Mouse (Mus musculus) kidney, embryonic 15.5 days (tissue): ENCODE data around the gene Sco1. TPM values are rescaled to one million over a fixed set of nuclear protein-coding genes. Genes with fewer than 3 reads are reported as not detected.

Experiments used
- ATAC-seq: fragments of 200-750 bp; cut with Nextera tagmentation; replicated peaks from 2 replicates; pipeline ENCODE4 v1.8.0; 2017; ENCODE audit warnings: moderate TSS enrichment; ENCODE audit not compliant: low FRiP score
- H3K27ac ChIP-seq: fragments of 300-500 bp; sonication (generic); 2 replicates; pipeline ENCODE4 v1.5.1; 2015; ENCODE audit warnings: mild to moderate bottlenecking, inconsistent platforms
- H3K27me3 ChIP-seq: fragments of 300-500 bp; sonication (generic); 2 replicates; pipeline ENCODE4 v1.6.1; 2015; ENCODE audit warnings: inconsistent platforms
- H3K36me3 ChIP-seq: fragments of 300-500 bp; sonication (generic); 2 replicates; pipeline ENCODE4 v1.6.1; 2015; ENCODE audit warnings: inconsistent platforms
- H3K4me1 ChIP-seq: fragments of 300-500 bp; sonication (generic); 2 replicates; pipeline ENCODE4 v1.6.1; 2015; ENCODE audit warnings: inconsistent platforms
- H3K4me2 ChIP-seq: fragments of 300-500 bp; sonication (generic); 2 replicates; pipeline ENCODE4 v1.6.1; 2015; ENCODE audit warnings: moderate library complexity, mild to moderate bottlenecking, inconsistent platforms
- H3K4me3 ChIP-seq: fragments of 300-500 bp; sonication (generic); replicated peaks from 2 replicates; pipeline ENCODE4 v1.5.1; 2015; ENCODE audit warnings: mild to moderate bottlenecking, inconsistent platforms
- H3K9ac ChIP-seq: fragments of 300-500 bp; sonication (generic); 2 replicates; pipeline ENCODE4 v1.6.1; 2015; ENCODE audit warnings: mild to moderate bottlenecking, inconsistent platforms
- H3K9me3 ChIP-seq: fragments of 300-500 bp; sonication (generic); replicated peaks from 2 replicates; pipeline ENCODE4 v1.6.1; 2016; ENCODE audit warnings: inconsistent platforms
- WGBS: fragments of 180-500 bp; shearing (Covaris S2); methylation state at CpG from one replicate; pipeline ENCODE4 v1.1.7; 2015; ENCODE audit warnings: mixed read lengths; 5-methylcytosine and 5-hydroxymethylcytosine counted together
- microRNA-seq: library from miRNA; unstranded; fragments of <30 nt; microRNA quantifications from one replicate; pipeline ENCODE4, GENCODE M21; 2016
- polyA plus RNA-seq: library from polyadenylated mRNA; unstranded; fragments of >200 nt; fragmentation: Nextera tagmentation; extraction: Ambion mirVana; gene quantifications from 2 replicates; pipeline ENCODE4 v1.2.1, GENCODE M21; 2015

The Sco1 gene
- polyA plus RNA-seq, 1 experiment from 2014 or later: 17.8 TPM

GRCm38 (mm10) chr11:67110168-67110948 is 57.9 kb downstream of the Sco1 start:
- no peak for ATAC-seq
- H3K4me2 ChIP-seq: no peak overlapping the region
- 28% methylated on average over 5 of the region's 5 CpGs for WGBS

GRCm38 (mm10) chr11:67112019-67112850 is 59.8 kb downstream of the Sco1 start:
- H3K4me1 ChIP-seq: no peaks in the 10 kb centered on the region
- 33% methylated on average over 11 of the region's 11 CpGs for WGBS
- no peak overlapping the region for H3K27ac ChIP-seq
- H3K9ac ChIP-seq: no peak overlapping the region
- no peaks in the 10 kb centered on the region for H3K36me3 ChIP-seq
- no peaks in the 10 kb centered on the region for H3K9me3 ChIP-seq
- ATAC-seq: no peak
- no peak overlapping the region for H3K4me2 ChIP-seq
- 0 out of 2 replicates have a peak, but pooled peaks cover 4% of the 10 kb centered on the region for H3K27me3 ChIP-seq
- no peak overlapping the region for H3K4me3 ChIP-seq

More at GRCm38 (mm10) chr11:67110168-67110948, 57.9 kb downstream of the Sco1 start:
- no peaks in the 10 kb centered on the region for H3K36me3 ChIP-seq
- H3K9ac ChIP-seq: no peak overlapping the region
- 0 out of 2 replicates have a peak, but pooled peaks cover 4% of the 10 kb centered on the region for H3K27me3 ChIP-seq
- no peaks in the 10 kb centered on the region for H3K9me3 ChIP-seq
- no peak overlapping the region for H3K4me3 ChIP-seq
- H3K27ac ChIP-seq: no peak overlapping the region
- H3K4me1 ChIP-seq: no peaks in the 10 kb centered on the region

DNA sequence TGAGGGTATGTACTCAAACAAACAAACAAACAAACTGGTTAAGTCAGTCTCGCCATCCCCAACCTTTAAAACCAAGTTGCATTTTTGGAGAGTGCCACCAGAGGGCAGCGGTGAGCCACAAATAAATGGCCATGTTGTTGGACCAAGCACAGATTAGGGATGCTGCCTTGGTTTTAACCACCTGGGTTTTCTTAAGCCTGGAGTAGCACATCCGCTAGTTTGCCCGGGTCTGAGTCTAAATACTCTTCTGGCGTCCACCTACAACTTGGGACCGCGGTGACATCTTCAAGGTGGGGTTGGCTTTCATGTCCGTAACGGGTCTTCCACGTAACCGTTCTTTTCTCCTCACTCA is 60.4 kb downstream of the Sco1 start:
- Histone ChIP-seq H3K36me3 (no peaks in the 10 kb centered on the region), H3K27me3 (0 out of 2 replicates have a peak, but pooled peaks cover 4% of the 10 kb centered on the region), H3K4me3 (no peak overlapping the region), H3K4me2 (no peak overlapping the region), H3K9me3 (no peaks in the 10 kb centered on the region), H3K27ac (no peak overlapping the region), H3K9ac (no peak overlapping the region), H3K4me1 (no peaks in the 10 kb centered on the region)
- ATAC-seq: no peak
- 40% methylated on average over 11 of the region's 11 CpGs for WGBS

DNA sequence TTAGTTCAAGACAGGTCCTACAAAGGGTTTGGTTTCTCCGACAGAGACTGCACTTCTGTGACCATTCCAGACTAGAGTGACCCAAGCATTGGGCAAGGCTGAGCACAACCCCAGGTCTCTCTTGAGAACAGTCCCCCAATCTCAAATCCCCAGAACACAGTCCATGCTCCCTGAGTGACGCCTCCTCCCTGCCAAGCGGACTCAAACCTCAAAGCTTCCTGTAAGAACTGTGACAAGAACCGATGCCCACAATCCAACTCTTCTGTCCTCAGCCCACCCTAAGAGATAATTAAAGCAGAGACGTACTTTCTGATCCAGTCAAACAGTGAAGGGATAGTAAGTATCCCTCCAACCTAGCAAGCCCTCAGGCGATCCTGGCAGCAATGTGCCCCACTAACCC is 60.9 kb downstream of the Sco1 start:
- H3K4me2 ChIP-seq: no peak overlapping the region
- ATAC-seq: no peak
- no peaks in the 10 kb centered on the region for H3K36me3 ChIP-seq
- H3K9me3 ChIP-seq: no peaks in the 10 kb centered on the region
- no peak overlapping the region for H3K9ac ChIP-seq
- H3K27me3 ChIP-seq: 0 out of 2 replicates have a peak, but pooled peaks cover 4% of the 10 kb centered on the region
- WGBS: 84% methylated on average over 6 of the region's 6 CpGs
- H3K27ac ChIP-seq: no peak overlapping the region
- H3K4me1 ChIP-seq: no peaks in the 10 kb centered on the region
- H3K4me3 ChIP-seq: no peak overlapping the region

GRCm38 (mm10) chr11:67114261-67114660 is 61.8 kb downstream of the Sco1 start:
- H3K27me3 ChIP-seq: 0 out of 2 replicates have a peak, but pooled peaks cover 4% of the 10 kb centered on the region
- H3K4me3 ChIP-seq: no peak overlapping the region
- no peaks in the 10 kb centered on the region for H3K4me1 ChIP-seq
- no peak overlapping the region for H3K27ac ChIP-seq
- ATAC-seq: no peak
- 93% methylated on average over 5 of the region's 5 CpGs for WGBS
- no peak overlapping the region for H3K9ac ChIP-seq
- H3K4me2 ChIP-seq: no peak overlapping the region
- H3K36me3 ChIP-seq: no peaks in the 10 kb centered on the region
- no peaks in the 10 kb centered on the region for H3K9me3 ChIP-seq

- H3K9me3 ChIP-seq: no peaks in the 10 kb centered on the region
- no peak overlapping the region for H3K27ac ChIP-seq
- H3K4me3 ChIP-seq: no peak overlapping the region
- no peaks in the 10 kb centered on the region for H3K4me1 ChIP-seq
- H3K36me3 ChIP-seq: no peaks in the 10 kb centered on the region
- no peak overlapping the region for H3K9ac ChIP-seq
- 0 out of 2 replicates have a peak, but pooled peaks cover 4% of the 10 kb centered on the region for H3K27me3 ChIP-seq
- ATAC-seq: no peak
- WGBS: 84% methylated on average over 12 of the region's 12 CpGs
- H3K4me2 ChIP-seq: no peak overlapping the region
Observed at GRCm38 (mm10) chr11:67114901-67115300, 62.4 kb downstream of the Sco1 start.

Small RNAs within 50 kb of the gene (microRNA-seq; reads per million reads assigned to microRNA genes)
- gene Mir6923: not detected

Other genes starting within 250 kb of the Sco1 start
- 0.50 and 1.4 TPM in 2 replicates for gene Pirt, start 140.7 kb upstream of the Sco1 start, polyA plus RNA-seq
- gene Tmem238l, start 96.0 kb upstream of the Sco1 start, polyA plus RNA-seq: 0.36 TPM in 1 of 2 replicates, not detected in the other
- 1.4 and 1.6 TPM in 2 replicates for gene Tmem220, start 27.5 kb upstream of the Sco1 start, polyA plus RNA-seq
- 21.1 and 24.6 TPM in 2 replicates for gene Adprm, start 76 bp upstream of the Sco1 start, polyA plus RNA-seq
- gene Myh3, start 25.6 kb downstream of the Sco1 start, polyA plus RNA-seq: 11.4 and 16.9 TPM in 2 replicates
- 0.03 TPM in 1 of 2 replicates, not detected in the other for gene Myh2, start 118.4 kb downstream of the Sco1 start, polyA plus RNA-seq
- gene Myh1, start 147.4 kb downstream of the Sco1 start, polyA plus RNA-seq: 0.10 and 0.17 TPM in 2 replicates
- gene Myh4, start 185.4 kb downstream of the Sco1 start, polyA plus RNA-seq: 0.17 TPM in 1 of 2 replicates, not detected in the other
- gene Myh8, start 224.5 kb downstream of the Sco1 start, polyA plus RNA-seq: 6.6 and 20.3 TPM in 2 replicates